Mouse (Mus musculus) kidney, postnatal 14 days (tissue): ENCODE measurements at regions not wholly inside any gene's neighbourhood (a gene's known extent, or its start where the extent isn't known, plus 50 kb on each side); places are given as distances from the start of the nearest gene placed in this dataset.
A peak's percentile ranks its signal among the peaks of the same experiment; 100 is the strongest.
"Not testable (repeated sequence)": the region's sequence is repeated elsewhere in the genome, so short reads cannot be mapped to it uniquely, and the experiment has no call there.

Source experiments
- DNase-seq: peaks from one replicate; pipeline ENCODE4 v3.0.0; 2022; ENCODE audit warnings: mixed read lengths

GRCm38 (mm10) chr14:44926368-44927203 is 61.4 kb upstream of the Ptger2 start:
- not testable (repeated sequence) for DNase-seq

- peak; percentile 4 for DNase-seq
Measured at GRCm38 (mm10) chr14:44921786-44922185, 62.6 kb upstream of the Ptgdr start.

- no peak for DNase-seq
Measured at GRCm38 (mm10) chr14:44919389-44919788, 60.2 kb upstream of the Ptgdr start.

- no peak for DNase-seq
Measured at GRCm38 (mm10) chr14:44915627-44916026, 56.5 kb upstream of the Ptgdr start.

GRCm38 (mm10) chr14:44912740-44913139 is 53.6 kb upstream of the Ptgdr start:
- DNase-seq = no peak
